Mouse (Mus musculus) kidney, postnatal 0 days (tissue): Measurements from ENCODE around the gene B3galt1. TPM values are rescaled to one million over a fixed set of nuclear protein-coding genes. Genes with fewer than 3 reads are reported as not detected.

Experiments used
- ATAC-seq: fragments of 200-750 bp; cut with Nextera tagmentation; replicated peaks from 2 replicates; pipeline ENCODE4 v1.8.0; 2017; ENCODE audit warnings: low read depth, moderate number of reproducible peaks, moderate TSS enrichment, moderate library complexity; ENCODE audit not compliant: low FRiP score
- DNase-seq: peaks from one replicate; pipeline ENCODE4 v3.0.0-alpha.2; 2016; ENCODE audit warnings: low spot score
- H3K27ac ChIP-seq: fragments of 300-500 bp; sonication (generic); 2 replicates; pipeline ENCODE4 v1.5.1; 2014; ENCODE audit warnings: mild to moderate bottlenecking
- H3K27me3 ChIP-seq: fragments of 300-500 bp; sonication (generic); 2 replicates; pipeline ENCODE4 v1.6.1; 2014; ENCODE audit warnings: low read length, mixed read lengths; ENCODE audit not compliant: insufficient read depth
- H3K36me3 ChIP-seq: fragments of 300-500 bp; sonication (generic); 2 replicates; pipeline ENCODE4 v1.6.1; 2014; ENCODE audit warnings: low read length, mixed read lengths; ENCODE audit not compliant: insufficient read depth
- H3K4me1 ChIP-seq: fragments of 300-500 bp; sonication (generic); replicated peaks from 2 replicates; pipeline ENCODE4 v1.6.1; 2014; ENCODE audit warnings: antibody characterized with exemption, low read length, mixed read lengths; ENCODE audit not compliant: insufficient read depth
- H3K4me2 ChIP-seq: fragments of 300-500 bp; sonication (generic); 2 replicates; pipeline ENCODE4 v1.6.1; 2014; ENCODE audit warnings: mild to moderate bottlenecking, low read length, moderate library complexity, mixed read lengths
- H3K4me3 ChIP-seq: fragments of 300-500 bp; sonication (generic); replicated peaks from 2 replicates; pipeline ENCODE4 v1.5.1; 2014; ENCODE audit warnings: low read depth, low read length
- H3K9ac ChIP-seq: fragments of 300-500 bp; sonication (generic); 2 replicates; pipeline ENCODE4 v1.6.1; 2014; ENCODE audit warnings: low read depth, low read length
- H3K9me3 ChIP-seq: fragments of 300-500 bp; sonication (generic); replicated peaks from 2 replicates; pipeline ENCODE4 v1.6.1; 2016; ENCODE audit warnings: low read length, inconsistent platforms, mixed read lengths
- CTCF ChIP-seq: IDR thresholded peaks from 2 replicates; pipeline ENCODE4 v1.5.1; 2016; ENCODE audit warnings: antibody characterized with exemption, low read depth, mild to moderate bottlenecking, moderate library complexity
- WGBS: fragments of 180-500 bp; shearing (Covaris S2); extraction: QIAGEN DNeasy Blood & Tissue Kit; methylation state at CpG from one replicate; pipeline ENCODE4 v1.1.7; 2014; 5-methylcytosine and 5-hydroxymethylcytosine counted together
- polyA plus RNA-seq: library from polyadenylated mRNA; unstranded; fragments of >200 nt; fragmentation: Nextera tagmentation; extraction: Ambion mirVana; gene quantifications from 2 replicates; pipeline ENCODE4 v1.2.1, GENCODE M21; 2015

Gene B3galt1
- polyA plus RNA-seq, 1 experiment from 2014 or later: 4.8 TPM

DNA sequence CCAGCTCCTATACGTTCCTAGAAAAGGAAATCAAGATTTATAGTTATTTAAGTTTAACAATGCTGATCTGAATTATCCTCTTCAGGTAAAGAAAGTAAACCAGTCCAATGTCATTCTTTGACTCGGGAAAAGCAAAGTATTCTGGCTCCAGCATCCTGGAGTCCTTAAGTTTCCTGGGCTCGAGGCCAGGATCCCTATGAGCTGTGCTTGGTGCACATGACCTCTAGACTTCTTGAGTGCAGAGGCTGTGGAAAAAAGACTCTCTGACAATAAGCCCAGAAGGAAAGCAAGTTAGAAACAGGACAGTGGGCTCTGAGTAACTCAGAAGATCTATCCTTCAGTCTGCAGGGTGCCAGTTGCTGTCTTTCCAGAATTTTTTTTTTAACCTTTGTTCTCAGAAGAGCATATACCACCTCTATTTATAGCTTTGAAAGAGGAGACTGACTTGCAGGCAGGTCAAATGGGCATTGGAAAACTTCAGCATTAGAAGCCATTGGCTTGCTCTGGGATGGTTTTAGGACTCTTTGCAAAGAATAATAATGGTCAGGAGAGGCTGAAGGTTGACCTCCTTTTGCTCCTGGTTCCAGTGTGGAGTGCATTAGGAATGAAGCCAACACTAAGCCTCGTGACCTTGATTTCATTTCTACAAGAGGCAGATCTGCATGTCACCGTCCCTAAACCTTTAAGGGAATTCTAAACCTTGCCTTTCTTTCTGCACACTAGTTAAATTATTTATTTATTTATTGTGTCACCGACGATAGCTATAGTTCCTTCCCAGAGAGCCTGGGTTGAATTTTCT lies 26.4 kb downstream of the B3galt1 start:
- no peak for TF ChIP-seq CTCF
- no peaks in the 10 kb centered on the region for H3K36me3 ChIP-seq
- 0 out of 2 replicates have a peak, but pooled peaks cover 3% of the 10 kb centered on the region for H3K4me1 ChIP-seq
- no peaks in the 10 kb centered on the region for H3K9me3 ChIP-seq
- peak; percentile 6 for DNase-seq
- no peak overlapping the region for H3K4me3 ChIP-seq
- no peak overlapping the region for H3K27ac ChIP-seq
- no peak overlapping the region for H3K4me2 ChIP-seq
- no peaks in the 10 kb centered on the region for H3K27me3 ChIP-seq
- no peak for ATAC-seq
- H3K9ac ChIP-seq: no peak overlapping the region
- WGBS: 63% methylated on average over 7 of the region's 7 CpGs

DNA sequence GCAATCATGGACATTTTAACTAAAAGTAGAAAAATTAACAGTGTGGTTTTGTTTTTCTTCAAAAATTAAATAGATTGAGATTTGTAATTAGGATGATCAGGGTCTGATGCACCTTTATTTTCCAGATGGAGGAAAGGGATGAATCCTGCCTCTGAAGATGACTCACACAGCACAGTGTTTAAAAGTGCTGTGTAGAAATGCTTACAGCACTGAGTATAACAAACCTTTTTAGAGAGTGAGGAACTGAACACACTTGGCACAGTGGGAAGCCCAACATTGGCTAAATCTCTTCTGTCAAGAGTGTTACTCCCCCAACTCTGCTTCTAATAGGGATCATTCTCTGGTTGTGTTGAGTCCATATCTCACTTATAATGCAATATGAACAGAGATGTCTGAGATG lies 57.2 kb downstream of the B3galt1 start:
- no peaks in the 10 kb centered on the region for H3K9me3 ChIP-seq
- no peak overlapping the region for H3K4me3 ChIP-seq
- ATAC-seq (no peak), DNase-seq (no peak)
- no peak overlapping the region for H3K27ac ChIP-seq
- H3K4me2 ChIP-seq: no peak overlapping the region
- H3K9ac ChIP-seq: no peak overlapping the region
- no peak for TF ChIP-seq CTCF
- H3K27me3 ChIP-seq: no peaks in the 10 kb centered on the region
- H3K4me1 ChIP-seq: no peaks in the 10 kb centered on the region
- no peaks in the 10 kb centered on the region for H3K36me3 ChIP-seq

DNA sequence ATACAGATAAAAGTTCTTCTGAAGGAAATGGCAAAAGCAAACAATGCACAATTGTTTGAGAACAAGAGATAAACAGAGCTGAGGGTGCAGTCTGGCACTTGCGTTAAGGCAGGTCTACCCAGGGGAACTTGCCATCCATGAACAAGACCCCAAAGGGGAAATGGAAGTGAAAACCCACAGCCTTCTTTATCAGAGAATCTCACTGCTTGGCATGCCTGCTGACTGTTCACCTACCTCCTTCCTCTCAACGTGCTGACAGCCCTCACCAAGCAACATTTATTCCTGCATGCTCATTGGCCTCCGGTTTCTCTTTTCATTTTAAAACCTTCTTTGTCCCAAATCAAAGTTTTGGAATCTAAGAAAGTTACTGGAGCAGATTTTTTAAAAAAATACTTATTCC lies 62.0 kb downstream of the B3galt1 start:
- DNase-seq (no peak), ATAC-seq (no peak)

DNA sequence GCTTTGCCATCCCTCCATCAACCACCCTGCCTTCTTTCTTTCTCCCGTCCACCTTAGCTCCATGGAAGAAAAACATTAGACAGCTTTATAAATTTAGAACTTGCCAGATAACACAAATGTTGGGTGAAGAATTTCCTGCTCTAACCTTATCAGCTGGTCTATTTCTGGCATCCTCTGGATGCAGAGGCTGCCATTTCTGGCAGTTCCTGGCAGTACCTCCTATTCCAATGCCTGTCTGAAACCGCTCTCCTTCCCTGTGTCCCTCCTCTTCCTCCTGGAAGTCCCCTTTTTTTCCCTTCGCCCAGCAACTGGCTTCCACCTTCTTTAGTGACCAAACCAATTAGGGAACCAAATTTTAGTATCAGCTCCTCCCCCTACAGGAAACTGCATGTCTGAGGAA lies 62.6 kb downstream of the B3galt1 start:
- H3K4me2 ChIP-seq: no peak overlapping the region
- no peaks in the 10 kb centered on the region for H3K27me3 ChIP-seq
- no peak overlapping the region for H3K27ac ChIP-seq
- WGBS: 67% methylated on average over 3 of the region's 3 CpGs
- no peaks in the 10 kb centered on the region for H3K36me3 ChIP-seq
- no peak for TF ChIP-seq CTCF
- no peak overlapping the region for H3K4me3 ChIP-seq
- no peaks in the 10 kb centered on the region for H3K4me1 ChIP-seq
- H3K9ac ChIP-seq: no peak overlapping the region
- ATAC-seq: no peak
- DNase-seq: no peak
- H3K9me3 ChIP-seq: no peaks in the 10 kb centered on the region

More for the DNA sequence above, 62.0 kb downstream of the B3galt1 start:
- WGBS: 66% methylated on average over 3 of the region's 3 CpGs
- no peak overlapping the region for H3K27ac ChIP-seq
- no peak overlapping the region for H3K4me2 ChIP-seq
- H3K9me3 ChIP-seq: no peaks in the 10 kb centered on the region
- H3K27me3 ChIP-seq: no peaks in the 10 kb centered on the region
- no peak overlapping the region for H3K9ac ChIP-seq
- H3K4me1 ChIP-seq: no peaks in the 10 kb centered on the region
- no peak overlapping the region for H3K4me3 ChIP-seq
- H3K36me3 ChIP-seq: no peaks in the 10 kb centered on the region
- TF ChIP-seq CTCF: no peak

DNA sequence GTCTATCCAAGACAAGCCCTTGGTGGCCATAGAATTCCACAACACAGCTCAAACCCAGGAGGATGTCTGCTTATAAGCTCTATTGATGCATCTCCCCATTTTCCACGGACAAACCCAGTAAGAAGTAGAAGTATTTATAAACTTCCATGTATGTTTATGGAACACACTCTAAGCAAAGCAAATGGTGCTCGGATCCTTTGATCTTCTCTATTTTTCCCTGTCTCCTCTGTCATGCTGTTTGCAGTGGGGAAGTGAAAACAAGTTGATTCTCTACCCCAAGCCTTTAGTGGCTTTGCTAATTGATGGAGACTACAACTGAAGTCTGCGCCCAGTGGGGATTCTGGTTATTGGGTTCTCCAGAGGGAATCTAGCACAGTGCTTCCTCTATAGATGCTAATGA lies 89.2 kb downstream of the B3galt1 start:
- 73% methylated on average over 3 of the region's 3 CpGs for WGBS
- DNase-seq: no peak
- H3K4me3 ChIP-seq: no peak overlapping the region
- ATAC-seq: no peak
- no peaks in the 10 kb centered on the region for H3K27me3 ChIP-seq
- no peaks in the 10 kb centered on the region for H3K9me3 ChIP-seq
- H3K36me3 ChIP-seq: no peaks in the 10 kb centered on the region
- H3K4me2 ChIP-seq: no peak overlapping the region
- no peaks in the 10 kb centered on the region for H3K4me1 ChIP-seq
- no peak overlapping the region for H3K27ac ChIP-seq
- H3K9ac ChIP-seq: no peak overlapping the region
- TF ChIP-seq CTCF: no peak

GRCm38 (mm10) chr2:67657372-67657771 lies 91.7 kb downstream of the B3galt1 start:
- no peaks in the 10 kb centered on the region for H3K4me1 ChIP-seq
- H3K27me3 ChIP-seq: no peaks in the 10 kb centered on the region
- DNase-seq: no peak
- H3K27ac ChIP-seq: no peak overlapping the region
- no peak overlapping the region for H3K4me2 ChIP-seq
- TF ChIP-seq CTCF: no peak
- H3K9me3 ChIP-seq: no peaks in the 10 kb centered on the region
- no peak overlapping the region for H3K4me3 ChIP-seq
- 83% methylated on average over 4 of the region's 4 CpGs for WGBS
- no peak for ATAC-seq
- H3K36me3 ChIP-seq: no peaks in the 10 kb centered on the region
- H3K9ac ChIP-seq: no peak overlapping the region

- no peak for TF ChIP-seq CTCF
- H3K4me3 ChIP-seq: no peak overlapping the region
- no peaks in the 10 kb centered on the region for H3K36me3 ChIP-seq
- no peaks in the 10 kb centered on the region for H3K9me3 ChIP-seq
- ATAC-seq (no peak), DNase-seq (no peak)
- H3K4me1 ChIP-seq: no peaks in the 10 kb centered on the region
- H3K9ac ChIP-seq: no peak overlapping the region
- WGBS: 91% methylated on average over 1 of the region's 1 CpGs
- H3K4me2 ChIP-seq: no peak overlapping the region
- no peaks in the 10 kb centered on the region for H3K27me3 ChIP-seq
- no peak overlapping the region for H3K27ac ChIP-seq
Observed at GRCm38 (mm10) chr2:67658091-67658490, 92.4 kb downstream of the B3galt1 start.
